Mouse (Mus musculus): ENCODE results near the gene Fgf2.

DNA sequence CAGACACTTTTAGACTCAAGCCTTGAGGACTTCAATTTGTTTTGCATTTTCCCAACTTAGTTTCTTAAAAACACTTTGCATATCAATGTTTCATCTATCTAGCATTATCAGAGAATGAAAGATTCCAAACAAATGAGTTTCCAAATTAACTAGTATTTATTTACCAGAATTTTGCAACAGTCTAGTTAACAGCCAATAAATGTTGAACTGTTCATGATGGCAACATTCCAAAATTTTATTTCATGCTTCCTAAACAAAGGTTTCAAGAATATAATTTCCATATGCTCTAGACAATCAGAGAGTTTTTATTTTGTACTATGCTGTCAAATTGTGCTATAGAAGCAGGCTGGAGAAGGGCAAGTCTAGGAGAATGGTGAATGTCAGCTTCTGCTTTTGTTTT, 59.5 kb downstream of the Fgf2 start:
- TF ChIP-seq CTCF (IDR thresholded peaks at IDR 0.05; ENCODE audit: extremely low read depth, insufficient read depth, low read length): no peak
- no peak for TF ChIP-seq POLR2A (IDR thresholded peaks at IDR 0.05; ENCODE audit: extremely low read depth, insufficient read depth, low read length)

Measured in cortical plate, adult 2 months (tissue).